Mouse (Mus musculus) adrenal gland, adult 18-20 months (tissue): ENCODE measurements around the gene Ctla4. TPM values are rescaled to one million over a fixed set of nuclear protein-coding genes. Genes with fewer than 3 reads are reported as not detected.

Experiments used
- DNase-seq, 2 experiments: peaks; one replicate each; pipeline ENCODE4 v3.0.0; 2021 to 2022; ENCODE audit warnings: low spot score in 2 of 2
- total RNA-seq, 2 experiments: library from RNA; stranded (reverse); gene quantifications; 1 replicate in 1 of 2; 2 replicates in 1 of 2; pipeline ENCODE4 v1.2.3; 2021

Ctla4 gene
- total RNA-seq, 2 experiments from 2014 or later = not detected

GRCm38 (mm10) chr1:60959246-60959645 lies 72.4 kb downstream of the Ctla4 start:
- DNase-seq = no peak

DNA sequence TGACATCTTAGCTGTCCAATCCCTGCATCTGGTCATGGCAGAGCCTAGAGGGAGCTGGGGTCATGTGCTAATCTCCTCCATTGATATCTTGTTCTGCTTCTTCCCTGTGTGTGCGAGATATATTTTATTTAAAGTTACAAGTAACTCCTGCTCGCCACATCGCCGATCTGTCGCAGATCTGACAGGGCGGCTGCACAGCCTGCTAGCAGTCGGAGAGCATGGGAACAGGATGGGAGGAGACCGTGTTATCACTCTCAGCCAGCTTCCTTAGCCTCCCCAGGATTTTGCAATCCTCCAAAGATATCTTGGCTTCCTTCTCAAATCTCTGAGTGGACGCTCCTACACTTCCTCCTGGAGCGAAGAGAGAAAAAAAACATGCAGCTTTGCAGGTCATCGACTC lies 73.7 kb downstream of the Ctla4 start:
- peak; percentile 4 to 25 for DNase-seq

DNA sequence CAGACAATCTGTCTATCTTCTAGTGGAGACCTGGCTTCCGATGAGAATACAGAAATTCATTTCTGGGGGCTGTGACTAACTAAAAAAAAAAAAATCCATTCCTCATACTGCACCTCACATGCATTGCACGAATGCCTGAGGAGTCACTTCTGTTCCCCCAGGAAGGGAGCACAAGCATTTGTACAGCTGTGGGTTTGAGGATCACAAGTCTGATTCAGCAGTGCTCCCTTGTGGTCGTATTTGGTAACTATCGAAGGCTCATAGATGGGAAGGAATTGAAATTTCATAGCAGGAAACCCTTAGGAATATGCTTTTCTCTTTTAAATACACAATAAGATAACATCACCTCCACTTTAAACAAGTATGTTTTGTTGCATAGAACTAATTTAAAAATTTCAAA lies 74.3 kb downstream of the Ctla4 start:
- DNase-seq = peak; percentile 29 to 42

- DNase-seq = no peak
Measured at GRCm38 (mm10) chr1:60962095-60962494, 75.3 kb downstream of the Ctla4 start.

Other genes with a start within 250 kb of the Ctla4 start
- gene Cd28, start 170.2 kb upstream of the Ctla4 start, total RNA-seq = under 1 TPM; 0.30 to 0.80 TPM
- under 1 TPM in 1 of 2 experiments, not detected in 1; 0.10 TPM for gene Icos, start 90.9 kb downstream of the Ctla4 start, total RNA-seq